Mouse (Mus musculus) macrophage (primary cell): ENCODE data around the gene Car14. TPM values are rescaled to one million over a fixed set of nuclear protein-coding genes. Genes with fewer than 3 reads are reported as not detected.
"Not testable (repeated sequence)": the region's sequence is repeated elsewhere in the genome, so short reads cannot be mapped to it uniquely, and the experiment has no call there.

Experiments used
- H3K27ac ChIP-seq: fragments of 350-480 bp; formaldehyde crosslinking; 2 replicates; pipeline ENCODE4 v1.9.0; 2021
- H3K36me3 ChIP-seq: fragments of 350-480 bp; formaldehyde crosslinking; 2 replicates; pipeline ENCODE4 v1.9.0; 2021; ENCODE audit errors: inconsistent target
- H3K4me3 ChIP-seq: fragments of 350-480 bp; formaldehyde crosslinking; 2 replicates; pipeline ENCODE4 v1.9.0; 2021; ENCODE audit errors: inconsistent target
- H3K79me2 ChIP-seq: fragments of 350-480 bp; formaldehyde crosslinking; 2 replicates; pipeline ENCODE4 v1.9.0; 2021; ENCODE audit errors: inconsistent target
- WGBS: methylation state at CpG from one replicate; pipeline ENCODE4 v1.1.7; 2026; ENCODE audit warnings: inconsistent platforms; ENCODE audit not compliant: missing documents; 5-methylcytosine and 5-hydroxymethylcytosine counted together
- polyA plus RNA-seq: library from polyadenylated mRNA; stranded (reverse); fragments of 250-400 nt; gene quantifications from 3 replicates; pipeline ENCODE4 v1.2.4, GENCODE M21; 2018; ENCODE audit warnings: inconsistent platforms

The Car14 gene
- polyA plus RNA-seq, 1 experiment from 2014 or later = not detected

- 6% methylated on average over 10 of the region's 12 CpGs for WGBS
- Histone ChIP-seq H3K79me2 (no peaks in the 10 kb centered on the region), H3K4me3 (peak overlapping the region; percentile 13; the same call in 1 of the 2 replicates), H3K27ac (no peak overlapping the region), H3K36me3 (no peaks in the 10 kb centered on the region)
Observed at GRCm38 (mm10) chr3:95905940-95906492, 1.5 kb upstream of the Car14 start.

- Histone ChIP-seq H3K27ac (no peak overlapping the region), H3K79me2 (no peaks in the 10 kb centered on the region), H3K4me3 (no peak overlapping the region), H3K36me3 (no peaks in the 10 kb centered on the region)
- WGBS = 5% methylated on average over 18 of the region's 18 CpGs
Observed at GRCm38 (mm10) chr3:95905146-95905939, 852 bp upstream of the Car14 start.

- Histone ChIP-seq H3K36me3 (no peaks in the 10 kb centered on the region), H3K79me2 (no peaks in the 10 kb centered on the region), H3K4me3 (no peak overlapping the region), H3K27ac (no peak overlapping the region)
- WGBS = 49% methylated on average over 14 of the region's 15 CpGs
Observed at GRCm38 (mm10) chr3:95903753-95904502, 563 bp downstream of the Car14 start.

- 88% methylated on average over 3 of the region's 6 CpGs for WGBS
Observed at GRCm38 (mm10) chr3:95902643-95903042, 1.8 kb downstream of the Car14 start.

GRCm38 (mm10) chr3:95902373-95902625 is 2.2 kb downstream of the Car14 start:
- Histone ChIP-seq H3K36me3 (no peaks in the 10 kb centered on the region; the same call in 1 of the 2 replicates), H3K27ac (no peak overlapping the region), H3K4me3 (no peak overlapping the region), H3K79me2 (no peaks in the 10 kb centered on the region)

More at GRCm38 (mm10) chr3:95902643-95903042, 1.8 kb downstream of the Car14 start:
- no peaks in the 10 kb centered on the region for H3K79me2 ChIP-seq
- H3K27ac ChIP-seq = no peak overlapping the region
- no peaks in the 10 kb centered on the region for H3K36me3 ChIP-seq
- H3K4me3 ChIP-seq = no peak overlapping the region

GRCm38 (mm10) chr3:95901616-95902372 is 2.7 kb downstream of the Car14 start:
- no peaks in the 10 kb centered on the region for H3K79me2 ChIP-seq
- no peaks in the 10 kb centered on the region; the same call in 1 of the 2 replicates for H3K36me3 ChIP-seq
- WGBS = 91% methylated on average over 9 of the region's 9 CpGs
- no peak overlapping the region for H3K4me3 ChIP-seq
- no peak overlapping the region for H3K27ac ChIP-seq

- peaks cover 10% of the 10 kb centered on the region for H3K79me2 ChIP-seq
- H3K27ac ChIP-seq = no peak overlapping the region
- 77% methylated on average over 13 of the region's 13 CpGs for WGBS
- no peak overlapping the region for H3K4me3 ChIP-seq
- no peaks in the 10 kb centered on the region; the same call in 1 of the 2 replicates for H3K36me3 ChIP-seq
Observed at GRCm38 (mm10) chr3:95899800-95900524, 4.5 kb downstream of the Car14 start.

GRCm38 (mm10) chr3:95895501-95895900 is 9.0 kb downstream of the Car14 start:
- H3K36me3 ChIP-seq, H3K4me3 ChIP-seq, H3K27ac ChIP-seq: not testable (repeated sequence)
- H3K79me2 ChIP-seq = peaks cover 28% of the 10 kb centered on the region
- 94% methylated on average over 4 of the region's 7 CpGs for WGBS

- Histone ChIP-seq H3K36me3 (no peaks in the 10 kb centered on the region; the same call in 1 of the 2 replicates), H3K27ac (peak overlapping the region; percentile 78), H3K4me3 (peak overlapping the region; percentile 92), H3K79me2 (peaks cover 38% of the 10 kb centered on the region)
- WGBS = 7% methylated on average over 14 of the region's 16 CpGs
Observed at GRCm38 (mm10) chr3:95894317-95895160, 10.0 kb downstream of the Car14 start.

- peak within 1 kb of the TSS; percentile 92 for H3K4me3 ChIP-seq
- H3K79me2 ChIP-seq = peaks cover 43% of the 10 kb centered on the region
- H3K36me3 ChIP-seq = not testable (repeated sequence)
- peak within 1 kb of the TSS; percentile 82 for H3K27ac ChIP-seq
- WGBS = 3% methylated on average over 14 of the region's 43 CpGs
Observed at GRCm38 (mm10) chr3:95893606-95894316, 10.7 kb downstream of the Car14 start, which contains the start of gene Aph1a. TSS of gene Aph1a (plus strand) at chr3:95893969.

GRCm38 (mm10) chr3:95893126-95893525 is 11.4 kb downstream of the Car14 start:
- H3K27ac ChIP-seq = peak overlapping the region; percentile 82
- H3K36me3 ChIP-seq = no peaks in the 10 kb centered on the region; the same call in 1 of the 2 replicates
- peak overlapping the region; percentile 36 for H3K4me3 ChIP-seq
- WGBS = 5% methylated on average over 7 of the region's 7 CpGs
- H3K79me2 ChIP-seq = peaks cover 43% of the 10 kb centered on the region

- Histone ChIP-seq H3K4me3 (peak overlapping the region; percentile 52), H3K36me3 (peaks cover 1% of the 10 kb centered on the region; the same call in 1 of the 2 replicates), H3K79me2 (peaks cover 43% of the 10 kb centered on the region), H3K27ac (peak overlapping the region; percentile 82)
- WGBS = 28% methylated on average over 11 of the region's 11 CpGs
Observed at GRCm38 (mm10) chr3:95892066-95893052, 12.1 kb downstream of the Car14 start.
